Mouse (Mus musculus) midbrain, embryonic 14.5 days (tissue): Measurements from ENCODE around the gene S1pr1. TPM values are rescaled to one million over a fixed set of nuclear protein-coding genes. Genes with fewer than 3 reads are reported as not detected.

Experiments
- ATAC-seq: fragments of 200-750 bp; cut with Nextera tagmentation; 2 replicates; pipeline ENCODE4 v1.8.0; 2017; ENCODE audit warnings: moderate number of reproducible peaks, moderate library complexity; ENCODE audit not compliant: low FRiP score, low TSS enrichment
- DNase-seq: peaks from one replicate; pipeline ENCODE4 v3.0.0-alpha.2; 2015
- H3K27ac ChIP-seq: fragments of 300-500 bp; sonication (generic); replicated peaks from 2 replicates; pipeline ENCODE4 v1.5.1; 2014; ENCODE audit warnings: mild to moderate bottlenecking, low read depth, low read length, moderate library complexity
- H3K27me3 ChIP-seq: fragments of 300-500 bp; sonication (generic); 2 replicates; pipeline ENCODE4 v1.6.1; 2014; ENCODE audit warnings: low read length, control low read depth, mixed read lengths; ENCODE audit not compliant: control insufficient read depth, insufficient read depth
- H3K36me3 ChIP-seq: fragments of 300-500 bp; sonication (generic); 2 replicates; pipeline ENCODE4 v1.6.1; 2014; ENCODE audit warnings: low read length, control low read depth; ENCODE audit not compliant: control insufficient read depth, insufficient read depth
- H3K4me1 ChIP-seq: fragments of 300-500 bp; sonication (generic); 2 replicates; pipeline ENCODE4 v1.6.1; 2014; ENCODE audit warnings: mild to moderate bottlenecking, antibody characterized with exemption, low read length, control low read depth; ENCODE audit not compliant: control insufficient read depth, insufficient read depth
- H3K4me2 ChIP-seq: fragments of 300-500 bp; sonication (generic); 2 replicates; pipeline ENCODE4 v1.6.1; 2014; ENCODE audit warnings: mild to moderate bottlenecking, low read length, moderate library complexity
- H3K4me3 ChIP-seq: fragments of 300-500 bp; sonication (generic); replicated peaks from 2 replicates; pipeline ENCODE4 v1.5.1; 2014; ENCODE audit warnings: low read depth, low read length
- H3K9ac ChIP-seq: fragments of 300-500 bp; sonication (generic); replicated peaks from 2 replicates; pipeline ENCODE4 v1.6.1; 2014; ENCODE audit warnings: mild to moderate bottlenecking, low read length, moderate library complexity
- H3K9me3 ChIP-seq: fragments of 300-500 bp; sonication (generic); 2 replicates; pipeline ENCODE4 v1.6.1; 2016; ENCODE audit warnings: low read length, control low read depth, mixed read lengths; ENCODE audit not compliant: control insufficient read depth
- WGBS: fragments of 180-500 bp; shearing (Covaris S2); extraction: QIAGEN DNeasy Blood & Tissue Kit; methylation state at CpG from one replicate; pipeline ENCODE4 v1.1.7; 2014; 5-methylcytosine and 5-hydroxymethylcytosine counted together
- polyA plus RNA-seq: library from polyadenylated mRNA; unstranded; fragments of >200 nt; fragmentation: Nextera tagmentation; extraction: Ambion mirVana; gene quantifications from 2 replicates; pipeline ENCODE4 v1.2.1, GENCODE M21; 2014

The S1pr1 gene
- polyA plus RNA-seq, 1 experiment from 2014 or later: 32.2 TPM

DNA sequence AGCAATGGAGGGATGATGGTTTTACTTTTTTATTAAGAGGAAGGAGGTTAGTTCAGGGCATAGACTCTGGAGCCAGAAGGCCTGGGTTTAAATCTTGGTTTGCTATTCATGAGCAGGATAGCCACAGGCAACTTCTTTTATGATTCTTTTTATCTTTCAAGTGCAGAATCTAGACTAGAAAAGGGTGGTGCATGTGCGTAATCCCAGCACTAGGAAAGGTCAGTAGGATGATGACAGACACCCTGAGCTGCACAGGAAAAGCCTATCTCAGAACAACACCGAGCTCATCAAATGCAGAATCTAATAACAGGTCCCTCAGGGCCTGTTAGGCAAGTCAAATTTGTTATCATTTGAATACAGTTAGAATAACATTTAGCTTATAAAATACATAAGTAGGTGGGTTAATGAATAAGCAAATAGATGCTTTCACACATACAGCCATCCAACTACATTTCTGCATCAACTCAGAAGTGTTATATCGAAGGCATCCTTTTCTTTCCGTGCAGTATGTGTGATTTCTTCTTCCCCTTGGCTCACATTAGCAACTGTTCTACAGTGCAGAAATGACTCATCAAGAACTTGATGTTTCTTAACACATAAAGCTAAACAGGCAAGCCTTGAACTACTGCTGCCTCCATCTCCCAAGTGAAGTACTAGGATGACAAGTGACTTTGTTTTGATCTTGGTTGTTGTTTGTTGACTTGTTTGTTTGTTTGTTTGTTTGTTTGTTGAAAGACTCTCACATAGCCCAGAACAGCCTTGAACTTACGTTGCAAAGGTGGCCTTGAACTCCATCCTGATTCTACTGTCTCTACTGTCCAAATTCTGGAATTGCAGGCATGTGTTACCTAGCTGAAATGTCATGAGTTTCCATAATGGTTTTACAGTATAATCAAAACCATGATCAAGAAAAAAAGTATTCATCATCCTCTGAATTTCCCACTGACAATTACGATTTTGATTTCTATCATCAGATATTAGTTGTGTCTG, 39.0 kb downstream of the S1pr1 start:
- Histone ChIP-seq H3K9ac (no peak overlapping the region), H3K27ac (no peak overlapping the region), H3K4me3 (no peak overlapping the region), H3K4me2 (no peak overlapping the region), H3K4me1 (no peaks in the 10 kb centered on the region), H3K27me3 (no peaks in the 10 kb centered on the region), H3K9me3 (no peaks in the 10 kb centered on the region), H3K36me3 (no peaks in the 10 kb centered on the region)
- 77% methylated on average over 6 of the region's 6 CpGs for WGBS
- peak; percentile 53; the same call in 1 of the 2 replicates for ATAC-seq
- DNase-seq: peak; percentile 26

DNA sequence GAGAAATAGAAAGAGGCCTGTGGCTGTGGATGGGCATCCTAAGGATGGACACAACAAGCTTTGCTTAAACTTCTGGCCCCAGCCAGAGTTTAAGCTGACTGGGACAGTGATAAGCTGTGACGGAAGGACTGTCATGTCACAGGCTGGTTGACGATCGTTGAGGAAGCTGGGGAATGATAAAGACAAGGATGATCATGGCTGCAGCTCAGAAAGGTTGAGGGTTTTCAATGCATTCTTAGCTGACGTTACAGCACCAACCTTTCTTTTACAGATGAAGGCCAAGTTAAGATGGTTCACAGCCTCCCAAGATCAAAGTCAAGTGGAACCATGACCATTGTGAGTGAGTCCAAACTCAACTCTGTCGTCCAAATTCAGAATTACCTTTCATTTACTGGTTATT, 40.2 kb downstream of the S1pr1 start:
- Histone ChIP-seq H3K4me2 (no peak overlapping the region), H3K4me1 (no peaks in the 10 kb centered on the region), H3K9me3 (no peaks in the 10 kb centered on the region), H3K4me3 (no peak overlapping the region), H3K27ac (no peak overlapping the region), H3K9ac (no peak overlapping the region), H3K27me3 (no peaks in the 10 kb centered on the region), H3K36me3 (no peaks in the 10 kb centered on the region)
- WGBS: 86% methylated on average over 5 of the region's 5 CpGs
- ATAC-seq (no peak), DNase-seq (no peak)

DNA sequence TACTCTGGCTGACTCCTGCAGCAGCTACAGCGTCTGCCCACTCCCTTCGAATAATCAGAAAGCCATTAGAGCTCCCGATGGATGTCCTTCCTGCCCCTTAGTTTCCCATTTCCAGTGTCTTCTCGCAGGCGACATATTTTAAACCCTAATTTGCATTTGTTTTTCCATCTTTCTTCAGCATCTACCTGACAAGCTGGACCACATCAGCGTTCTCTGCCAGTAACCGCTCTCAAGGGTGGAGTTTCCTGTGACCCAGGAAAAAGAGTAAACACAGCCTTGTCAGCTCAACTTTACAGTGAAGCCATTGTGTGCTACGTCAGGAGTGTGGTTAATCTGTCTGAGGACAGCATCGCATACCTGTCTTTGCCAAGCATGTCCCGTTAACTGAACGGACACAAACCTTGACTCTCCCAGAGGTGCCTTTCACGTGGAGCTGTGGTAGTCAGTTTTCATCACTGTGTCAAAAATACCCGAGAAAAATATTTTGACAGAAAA, 41.2 kb downstream of the S1pr1 start:
- H3K36me3 ChIP-seq: no peaks in the 10 kb centered on the region
- H3K4me2 ChIP-seq: no peak overlapping the region
- no peaks in the 10 kb centered on the region for H3K9me3 ChIP-seq
- H3K27ac ChIP-seq: no peak overlapping the region
- ATAC-seq: no peak
- H3K27me3 ChIP-seq: no peaks in the 10 kb centered on the region
- no peak overlapping the region for H3K4me3 ChIP-seq
- no peaks in the 10 kb centered on the region for H3K4me1 ChIP-seq
- H3K9ac ChIP-seq: no peak overlapping the region
- 73% methylated on average over 13 of the region's 13 CpGs for WGBS
- DNase-seq: no peak

DNA sequence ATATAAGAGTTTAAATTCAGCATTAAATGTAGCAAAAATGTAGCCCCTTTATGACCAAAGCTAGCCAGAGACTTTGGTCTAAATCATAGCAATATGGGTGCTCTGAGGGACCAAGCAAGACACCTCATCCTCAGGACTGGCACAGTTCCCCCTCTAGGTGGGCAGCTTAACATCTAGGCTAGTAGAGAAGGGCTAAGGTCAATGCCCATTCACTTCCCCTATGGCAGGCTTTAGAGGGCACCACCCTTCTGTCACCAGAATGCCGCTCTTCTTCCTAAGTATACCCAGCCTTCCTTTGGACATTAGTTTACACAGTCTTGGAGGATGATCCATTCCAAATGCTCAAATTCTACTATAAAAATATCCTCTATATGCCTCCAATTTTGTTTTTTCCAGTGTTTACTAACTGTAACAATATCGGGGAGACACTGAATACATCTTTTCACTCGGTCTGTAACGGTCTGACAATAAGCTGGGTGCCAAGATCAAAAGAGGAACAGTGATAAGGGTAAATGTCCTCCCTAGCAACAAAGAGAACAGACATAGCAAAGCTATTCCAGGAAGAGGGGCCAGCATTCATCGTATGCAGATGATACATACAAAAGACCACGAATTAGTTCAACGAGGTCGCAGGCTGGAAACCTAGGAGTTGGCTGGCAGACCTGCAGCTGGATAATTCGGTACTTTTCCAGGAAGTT, 41.8 kb downstream of the S1pr1 start:
- no peak for ATAC-seq
- no peaks in the 10 kb centered on the region for H3K4me1 ChIP-seq
- no peaks in the 10 kb centered on the region for H3K9me3 ChIP-seq
- H3K27ac ChIP-seq: no peak overlapping the region
- H3K27me3 ChIP-seq: no peaks in the 10 kb centered on the region
- no peak overlapping the region for H3K9ac ChIP-seq
- no peak overlapping the region for H3K4me2 ChIP-seq
- H3K4me3 ChIP-seq: no peak overlapping the region
- DNase-seq: no peak
- 63% methylated on average over 9 of the region's 9 CpGs for WGBS
- H3K36me3 ChIP-seq: no peaks in the 10 kb centered on the region

DNA sequence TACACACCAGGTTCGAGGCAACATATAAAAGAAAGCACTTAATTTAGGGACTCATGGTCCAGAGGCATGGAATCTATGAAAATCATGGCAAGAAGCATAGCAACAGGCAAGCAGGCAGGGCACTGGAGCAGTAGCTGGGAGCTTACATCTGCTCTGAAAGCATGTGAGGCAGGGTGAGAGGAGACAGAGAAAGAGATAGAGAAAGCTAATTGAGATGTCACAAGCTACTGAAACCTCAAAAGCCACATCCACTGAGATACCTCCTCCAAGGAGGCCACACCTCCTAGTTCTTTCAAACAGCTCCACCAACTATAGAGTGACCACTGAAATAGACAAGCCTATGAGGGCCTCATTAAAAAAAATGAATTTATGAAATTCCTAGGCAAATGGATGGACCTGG, 45.6 kb downstream of the S1pr1 start:
- H3K4me3 ChIP-seq: no peak overlapping the region

DNA sequence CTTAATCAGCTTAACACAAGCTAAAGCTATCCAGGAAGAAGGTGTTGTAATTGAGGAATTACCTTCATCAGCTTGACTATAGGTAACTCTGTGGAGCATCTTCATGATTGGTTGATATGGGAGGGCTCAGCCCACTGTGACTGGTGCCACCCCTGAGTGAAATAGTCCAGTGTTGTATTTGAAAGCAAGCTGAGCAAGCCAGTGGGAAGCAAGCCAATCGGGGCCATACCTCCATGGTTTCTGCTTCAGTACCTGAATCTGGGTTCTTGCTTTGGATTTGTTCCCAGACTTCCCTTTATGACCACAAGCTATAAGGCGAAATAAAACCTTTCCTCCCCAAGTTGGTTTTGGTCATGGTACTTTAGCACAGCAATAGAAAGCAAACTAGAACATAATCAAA, 47.7 kb downstream of the S1pr1 start:
- WGBS: 90% methylated on average over 2 of the region's 2 CpGs
- H3K9ac ChIP-seq: no peak overlapping the region
- DNase-seq: no peak

More for the DNA sequence above, 45.6 kb downstream of the S1pr1 start:
- DNase-seq (no peak), ATAC-seq (no peak)
- Histone ChIP-seq H3K4me2 (no peak overlapping the region), H3K9ac (no peak overlapping the region), H3K4me1 (0 out of 2 replicates have a peak, but pooled peaks cover 2% of the 10 kb centered on the region), H3K27me3 (no peaks in the 10 kb centered on the region), H3K27ac (no peak overlapping the region), H3K36me3 (no peaks in the 10 kb centered on the region), H3K9me3 (no peaks in the 10 kb centered on the region)
- 82% methylated on average over 1 of the region's 1 CpGs for WGBS

DNA sequence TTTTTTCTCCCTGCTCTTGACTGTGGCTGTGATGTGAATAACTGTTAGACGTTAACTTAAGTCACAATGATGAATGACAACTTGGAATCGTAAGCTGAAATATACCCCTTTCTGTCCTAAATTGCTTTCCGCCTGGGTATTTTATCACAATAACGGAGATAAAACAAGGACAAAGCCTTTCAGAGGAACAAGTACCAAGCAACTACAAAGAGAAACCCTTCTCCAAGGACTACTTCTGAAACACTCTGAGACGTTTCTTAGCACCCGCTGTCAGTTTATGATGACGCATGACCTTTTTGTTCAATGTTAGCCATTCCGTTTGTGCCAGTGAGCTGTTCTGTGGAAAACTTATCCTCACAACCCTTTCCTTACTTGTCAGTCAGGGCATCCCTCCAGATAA, 48.3 kb downstream of the S1pr1 start:
- H3K4me1 ChIP-seq: 0 out of 2 replicates have a peak, but pooled peaks cover 2% of the 10 kb centered on the region
- no peak for ATAC-seq
- no peak overlapping the region for H3K9ac ChIP-seq
- H3K27ac ChIP-seq: no peak overlapping the region
- WGBS: 65% methylated on average over 8 of the region's 8 CpGs
- no peak overlapping the region for H3K4me3 ChIP-seq
- H3K27me3 ChIP-seq: no peaks in the 10 kb centered on the region
- H3K4me2 ChIP-seq: no peak overlapping the region
- H3K36me3 ChIP-seq: no peaks in the 10 kb centered on the region
- DNase-seq: no peak
- H3K9me3 ChIP-seq: no peaks in the 10 kb centered on the region

More for the DNA sequence above, 47.7 kb downstream of the S1pr1 start:
- Histone ChIP-seq H3K27ac (no peak overlapping the region), H3K36me3 (no peaks in the 10 kb centered on the region), H3K4me1 (0 out of 2 replicates have a peak, but pooled peaks cover 2% of the 10 kb centered on the region), H3K4me2 (no peak overlapping the region), H3K9me3 (no peaks in the 10 kb centered on the region), H3K27me3 (no peaks in the 10 kb centered on the region), H3K4me3 (no peak overlapping the region)
- no peak for ATAC-seq

DNA sequence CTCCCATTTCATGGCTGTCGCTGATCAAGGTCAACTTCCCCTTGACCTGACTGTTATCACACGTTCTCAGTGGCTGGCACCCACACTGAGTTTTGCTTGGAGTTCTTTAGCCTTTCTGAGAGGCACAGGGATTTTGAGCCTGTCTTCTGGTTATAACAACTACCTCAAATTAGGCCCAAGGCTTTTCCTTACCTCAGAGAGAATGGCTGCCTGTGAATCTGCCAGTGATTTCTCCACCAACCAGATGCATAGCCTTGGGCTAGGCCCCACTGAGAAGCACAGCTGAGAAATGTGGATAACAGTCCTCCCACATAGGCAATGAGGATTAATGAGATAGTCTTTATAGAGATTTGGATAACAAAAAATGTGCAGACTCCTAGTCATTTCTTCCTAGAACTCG, 50.4 kb downstream of the S1pr1 start:
- Histone ChIP-seq H3K27me3 (no peaks in the 10 kb centered on the region), H3K9ac (no peak overlapping the region), H3K9me3 (no peaks in the 10 kb centered on the region), H3K27ac (peak overlapping the region; percentile 32; the same call in 1 of the 2 replicates), H3K4me1 (0 out of 2 replicates have a peak, but pooled peaks cover 2% of the 10 kb centered on the region), H3K4me2 (no peak overlapping the region), H3K36me3 (no peaks in the 10 kb centered on the region), H3K4me3 (no peak overlapping the region)
- DNase-seq (peak; percentile 59), ATAC-seq (peak; percentile 35; the same call in 1 of the 2 replicates)
- WGBS: 34% methylated on average over 3 of the region's 3 CpGs
